Comparison of ENCODE assay signal across 7 mouse cellular contexts in genomic region chr19:40271308-40271892, GRCm38 (mm10). TPM values are rescaled to one million over a fixed set of nuclear protein-coding genes. Genes with fewer than 3 reads are reported as not detected.
DNase-seq lines count a peak whose midpoint lies in the region; ATAC-seq lines count a peak whose summit lies in the region.

Gene Pdlim1 (minus strand): TSS chr19:40271842.

- H3K4me3 ChIP-seq in forebrain, embryonic 13.5 days, result peak within 1 kb of the TSS; percentile 59

- peak within 1 kb of the TSS; percentile 95 for H3K4me2 ChIP-seq in forebrain, embryonic 13.5 days

- peak; percentile 81 for ATAC-seq in forebrain, embryonic 13.5 days
- peak; percentile 80 for ATAC-seq in megakaryocyte-erythroid progenitor cell, adult 5-6 weeks (replicated peaks; ENCODE audit: low FRiP score, low TSS enrichment, poor library complexity, severe bottlenecking)

- intact Hi-C loops in left cerebral cortex, postnatal 25 days (cut with DNase I), result no loop called here

- WGBS in forebrain, embryonic 13.5 days, result under 1% methylated on average over 44 of the region's 54 CpGs

- peaks cover 36% of the 10 kb centered on the region for H3K27me3 ChIP-seq in forebrain, embryonic 13.5 days

- peaks cover 27% of the 10 kb centered on the region for H3K4me1 ChIP-seq in forebrain, embryonic 13.5 days

- H3K27ac ChIP-seq in forebrain, embryonic 13.5 days, result no peak within 1 kb of the TSS

- peak within 1 kb of the TSS; percentile 68 for H3K9ac ChIP-seq in forebrain, embryonic 13.5 days

- no peaks in the 10 kb centered on the region for H3K9me3 ChIP-seq in forebrain, embryonic 13.5 days (replicated peaks)

- no peaks in the 10 kb centered on the region for H3K36me3 ChIP-seq in forebrain, embryonic 13.5 days (ENCODE audit: poor library complexity, severe bottlenecking)

- peak; percentile 89 for DNase-seq in Muller cell, postnatal 12 days (ENCODE audit: inconsistent ontology term)
- peak; percentile 78 to 80 for DNase-seq in adrenal gland, postnatal 36 days
- peak; percentile 87 for DNase-seq in heart, postnatal 4 days
- DNase-seq in left cerebral cortex, postnatal 25 days (ENCODE audit: low spot score in 2 of 2), result no peak
- DNase-seq in spleen, adult 18-20 months, result peak; percentile 43 to 62

RNA-seq across cellular contexts. Expression of gene Pdlim1, which starts in this region (rescaled TPM):
- total RNA-seq in adrenal gland, postnatal 36 days (2021), result 10 to 100 TPM; 14.8 to 22.5 TPM
- polyA plus RNA-seq in forebrain, embryonic 13.5 days (2015; fragmentation: Nextera tagmentation; extraction: Ambion mirVana), result 38.5 and 39.4 TPM in 2 replicates
- 100 to 1,000 TPM; 266 to 281 TPM for total RNA-seq in heart, postnatal 4 days (2021)
- 10 to 100 TPM; 15.0 to 15.8 TPM for total RNA-seq in left cerebral cortex, postnatal 25 days (2021)
- 96.0 and 179 TPM in 2 replicates for total RNA-seq in megakaryocyte-erythroid progenitor cell, adult 5-6 weeks (2014; fragmentation: Nextera tagmentation)
- total RNA-seq in megakaryocyte-erythroid progenitor cell, adult 5-6 weeks (2017), result 106 and 142 TPM in 2 replicates

Comparison
In these comparisons a context has a peak if more than half of its experiments do, and no peak if none do; other contexts are left out.
1. RNA of gene Pdlim1 (total RNA-seq): 266 to 281 TPM in heart, postnatal 4 days and 96.0 to 179 TPM in megakaryocyte-erythroid progenitor cell, adult 5-6 weeks; 14.8 to 22.5 TPM in adrenal gland, postnatal 36 days and 15.0 to 15.8 TPM in left cerebral cortex, postnatal 25 days; every median in the first group is over 4 times any median in the second.
2. DNase-seq: peak in Muller cell, postnatal 12 days (single experiment), adrenal gland, postnatal 36 days (2 of 2), heart, postnatal 4 days (single experiment) and spleen, adult 18-20 months (2 of 2); none in left cerebral cortex, postnatal 25 days (0 of 2).